Mouse (Mus musculus) CH12.LX (cell line): ENCODE measurements around the gene Itgb2. TPM values are rescaled to one million over a fixed set of nuclear protein-coding genes. Genes with fewer than 3 reads are reported as not detected.
A peak's percentile ranks its signal among the peaks of the same experiment; 100 is the strongest.

Source experiments
- DNase-seq: peaks from one replicate; pipeline ENCODE4 v3.0.0-alpha.2; 2013; ENCODE audit errors: extremely low read depth
- H3K27ac ChIP-seq: 2 replicates; pipeline ENCODE4 v1.5.1; 2012; ENCODE audit warnings: low read depth, mild to moderate bottlenecking, control low read depth, moderate library complexity; ENCODE audit not compliant: insufficient read depth
- H3K27me3 ChIP-seq: replicated peaks from 2 replicates; pipeline ENCODE3; 2012; ENCODE audit warnings: inconsistent platforms
- H3K36me3 ChIP-seq, 2 experiments: replicated peaks in 1 of 2; 2 replicates each; pipeline versions ENCODE3 to v1.6.1; 2012; ENCODE audit warnings: inconsistent platforms in 1 of 2, low read length in 1 of 2, mild to moderate bottlenecking in 1 of 2, mixed read lengths in 1 of 2, moderate library complexity in 1 of 2; ENCODE audit not compliant: control insufficient read depth in 1 of 2, insufficient read depth in 1 of 2
- H3K4me1 ChIP-seq, 2 experiments: 2 replicates each; pipeline ENCODE4 v1.6.1; 2012; ENCODE audit warnings: inconsistent platforms in 1 of 2, moderate library complexity in 1 of 2; ENCODE audit not compliant: insufficient read depth in 2 of 2, control insufficient read depth in 1 of 2
- H3K4me2 ChIP-seq: 2 replicates; pipeline ENCODE4 v1.6.1; 2012; ENCODE audit warnings: low read depth, mild to moderate bottlenecking, control low read depth; ENCODE audit not compliant: poor library complexity, insufficient read depth, severe bottlenecking
- H3K4me3 ChIP-seq, 3 experiments: fragments of 150-350 bp in 1 of 3; sonication (generic) in 1 of 3; replicated peaks in 1 of 3; 2 replicates each; pipeline versions ENCODE3 to v1.5.1; 2011 to 2012; ENCODE audit warnings: low read depth in 2 of 3, low read length in 2 of 3, mild to moderate bottlenecking in 2 of 3, moderate library complexity in 2 of 3, control low read depth in 1 of 3, improper control_type of control experiment in 1 of 3, inconsistent platforms in 1 of 3, mixed read lengths in 1 of 3; ENCODE audit not compliant: poor library complexity in 1 of 3
- H3K79me2 ChIP-seq: replicated peaks from 2 replicates; pipeline ENCODE4 v1.6.1; 2012; ENCODE audit warnings: mild to moderate bottlenecking, moderate library complexity; ENCODE audit not compliant: control insufficient read depth, poor library complexity, insufficient read depth, severe bottlenecking; ENCODE audit errors: extremely low read depth
- H3K9ac ChIP-seq: 2 replicates; pipeline ENCODE4 v1.6.1; 2012; ENCODE audit warnings: low read depth, mild to moderate bottlenecking, control low read depth, moderate library complexity; ENCODE audit not compliant: insufficient read depth
- H3K9me3 ChIP-seq: replicated peaks from 2 replicates; pipeline ENCODE3; 2012; ENCODE audit warnings: low read length, inconsistent platforms, mixed read lengths
- CHD1 ChIP-seq: IDR thresholded peaks from 2 replicates; pipeline ENCODE4 v1.6.1; 2012; ENCODE audit warnings: low read depth, low read length, improper control_type of control experiment, inconsistent platforms
- CTCF ChIP-seq, 2 experiments: IDR thresholded peaks in 1 of 2; conservative IDR thresholded peaks in 1 of 2; 2 replicates each; pipeline ENCODE4 v1.5.1; 2011 to 2012; ENCODE audit warnings: low read depth in 2 of 2, low read length in 2 of 2, improper control_type of control experiment in 1 of 2, inconsistent platforms in 1 of 2, mild to moderate bottlenecking in 1 of 2, moderate library complexity in 1 of 2
- ELF1 ChIP-seq: IDR thresholded peaks from 2 replicates; pipeline ENCODE4 v1.6.1; 2014; ENCODE audit warnings: low read depth, mild to moderate bottlenecking, inconsistent platforms, low read length, improper control_type of control experiment
- GABPA ChIP-seq: IDR thresholded peaks from 2 replicates; pipeline ENCODE4 v1.6.1; 2012; ENCODE audit warnings: low read depth, low read length, improper control_type of control experiment, inconsistent platforms; ENCODE audit not compliant: insufficient replicate concordance
- IRF4 ChIP-seq: IDR thresholded peaks from 2 replicates; pipeline ENCODE4 v1.6.1; 2014; ENCODE audit warnings: low read depth, mild to moderate bottlenecking, inconsistent platforms, low read length, improper control_type of control experiment
- JUND ChIP-seq: conservative IDR thresholded peaks from 2 replicates; pipeline ENCODE4 v1.6.1; 2011; ENCODE audit warnings: low read depth, low read length, improper control_type of control experiment
- MAFK ChIP-seq: IDR thresholded peaks from 2 replicates; pipeline ENCODE4 v1.6.1; 2011; ENCODE audit warnings: low read length, improper control_type of control experiment; ENCODE audit not compliant: insufficient replicate concordance
- MEF2A ChIP-seq: IDR thresholded peaks from 2 replicates; pipeline ENCODE4 v1.6.1; 2014; ENCODE audit warnings: low read depth, mild to moderate bottlenecking, inconsistent platforms, low read length, improper control_type of control experiment, borderline replicate concordance
- MXI1 ChIP-seq: IDR thresholded peaks from 2 replicates; pipeline ENCODE4 v1.6.1; 2011; ENCODE audit warnings: mild to moderate bottlenecking, low read depth, low read length, improper control_type of control experiment
- MYC ChIP-seq: IDR thresholded peaks from 2 replicates; pipeline ENCODE4 v1.6.1; 2011; ENCODE audit warnings: low read depth, mild to moderate bottlenecking, improper control_type of control experiment, low read length
- NELFE ChIP-seq: IDR thresholded peaks from 2 replicates; pipeline ENCODE4 v1.6.1; 2011; ENCODE audit warnings: low read depth, low read length, improper control_type of control experiment
- POLR2A ChIP-seq: IDR thresholded peaks from 2 replicates; pipeline ENCODE4 v1.6.1; 2011; ENCODE audit warnings: low read depth, mild to moderate bottlenecking, improper control_type of control experiment, low read length
- POLR2AphosphoS2 ChIP-seq: IDR thresholded peaks from 2 replicates; pipeline ENCODE4 v1.6.1; 2011; ENCODE audit warnings: low read depth, low read length, improper control_type of control experiment
- RAD21 ChIP-seq: IDR thresholded peaks from 2 replicates; pipeline ENCODE4 v1.6.1; 2011; ENCODE audit warnings: low read depth, mild to moderate bottlenecking, low read length, improper control_type of control experiment, moderate library complexity
- SMC3 ChIP-seq: IDR thresholded peaks from 2 replicates; pipeline ENCODE4 v1.6.1; 2011; ENCODE audit warnings: low read depth, low read length, improper control_type of control experiment
- TCF12 ChIP-seq: IDR thresholded peaks from 2 replicates; pipeline ENCODE4 v1.6.1; 2014; ENCODE audit warnings: low read depth, mild to moderate bottlenecking, inconsistent platforms, low read length, improper control_type of control experiment
- UBTF ChIP-seq: IDR thresholded peaks from 2 replicates; pipeline ENCODE4 v1.6.1; 2012; ENCODE audit warnings: low read depth, mild to moderate bottlenecking, inconsistent platforms, low read length, improper control_type of control experiment, moderate library complexity
- ZKSCAN1 ChIP-seq: IDR thresholded peaks from 2 replicates; pipeline ENCODE4 v1.6.1; 2012; ENCODE audit warnings: low read depth, inconsistent platforms, low read length, improper control_type of control experiment, borderline replicate concordance
- ZMIZ1 ChIP-seq: IDR thresholded peaks from 2 replicates; pipeline ENCODE4 v1.6.1; 2012; ENCODE audit warnings: low read depth, mild to moderate bottlenecking, inconsistent platforms, low read length, improper control_type of control experiment
- ZNF384 ChIP-seq: IDR thresholded peaks from 2 replicates; pipeline ENCODE4 v1.6.1; 2012; ENCODE audit warnings: low read depth, low read length, improper control_type of control experiment, inconsistent platforms
- dilution Hi-C: fragments of 300-500 bp; cut with MboI; formaldehyde crosslinking; loops from 2 replicates; pipeline ENCODE4 v1.14.3; 2020; ENCODE audit warnings: low sequenced_read_pairs; ENCODE audit not compliant: extremely low pct_unique_long_range_greater_than_20kb, extremely low pct_ligation_motif_present
- in situ Hi-C: fragments of 300-500 bp; cut with MboI; formaldehyde crosslinking; loops from 3 replicates; pipeline ENCODE4 v1.14.3; 2019; ENCODE audit warnings: low sequenced_read_pairs, low pct_ligation_motif_present, low pct_unique_long_range_greater_than_20kb, mixed read lengths
- polyA plus RNA-seq: library from polyadenylated mRNA; unstranded; fragments of >175 nt; gene quantifications from 2 replicates; pipeline ENCODE4 v1.2.1, GENCODE M21; 2012; ENCODE audit warnings: low read depth; ENCODE audit not compliant: insufficient read length
- total RNA-seq, 2 experiments: library from RNA; depleted of rRNA; stranded (reverse); fragments of 300-350 nt in 1 of 2; fragments of >200 nt in 1 of 2; gene quantifications; 2 replicates each; pipeline ENCODE4 v1.2.3; 2012 to 2014

Gene Itgb2
- total and polyA plus RNA-seq, 3 experiments = 32.6 to 54.1 (median 40.2) TPM

DNA sequence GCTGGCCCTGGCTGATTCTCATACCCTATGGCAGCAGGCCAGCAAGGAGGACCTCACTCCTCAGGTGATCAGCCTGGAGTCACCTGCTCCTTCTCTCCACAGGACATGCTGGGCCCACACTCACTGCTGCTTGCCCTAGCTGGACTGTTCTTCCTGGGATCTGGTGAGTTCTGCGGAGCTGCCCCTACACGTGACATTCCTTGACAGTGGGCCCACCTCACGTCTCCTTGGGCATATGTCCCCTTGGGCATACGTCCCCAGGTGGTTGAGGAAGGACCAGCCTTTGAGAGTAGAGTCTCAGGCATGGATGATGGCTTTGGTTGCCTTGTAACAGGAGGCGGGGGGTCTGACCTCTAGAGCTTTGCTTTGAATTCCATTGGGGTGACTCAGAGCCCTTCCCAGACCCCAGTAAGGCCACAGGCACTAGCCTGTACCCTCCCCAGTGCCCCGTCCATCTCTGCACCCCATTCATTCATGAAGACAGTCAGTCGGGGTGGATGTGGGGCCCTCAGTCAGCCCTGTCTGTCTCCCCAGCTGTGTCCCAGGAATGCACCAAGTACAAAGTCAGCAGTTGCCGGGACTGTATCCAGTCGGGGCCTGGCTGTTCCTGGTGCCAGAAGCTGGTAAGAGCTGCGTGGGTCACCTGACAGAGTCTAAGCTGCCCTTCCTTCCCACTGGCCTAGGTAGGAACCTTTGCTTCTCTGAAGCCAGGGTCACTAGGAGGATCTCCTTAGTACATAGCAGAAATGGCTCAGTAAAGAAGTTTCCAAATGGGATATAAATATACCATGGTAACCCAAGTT lies 12.0 kb downstream of the Itgb2 start:
- in situ Hi-C loops = no loop called here
- no peak for DNase-seq
- peaks cover 3% of the 10 kb centered on the region; the same call in 1 of the 2 replicates for H3K79me2 ChIP-seq
- peaks cover 0 to 32% of the 10 kb centered on the region in 2 experiments; a peak in 2 of 4 replicates for H3K4me1 ChIP-seq
- H3K27me3 ChIP-seq = no peaks in the 10 kb centered on the region
- TF ChIP-seq MEF2A (no peak), UBTF (no peak), ZKSCAN1 (no peak), ZMIZ1 (no peak), JUND (no peak), POLR2A (no peak), GABPA (no peak), ZNF384 (no peak), MYC (no peak), SMC3 (no peak), MXI1 (no peak), NELFE (no peak), IRF4 (no peak), CHD1 (no peak), TCF12 (no peak), POLR2AphosphoS2 (no peak)
- dilution Hi-C loops = no loop called here
- H3K27ac ChIP-seq = no peak overlapping the region
- H3K4me3 ChIP-seq = no peak overlapping the region
- H3K36me3 ChIP-seq = peaks cover 21 to 76% of the 10 kb centered on the region in 2 experiments
- no peak overlapping the region for H3K9ac ChIP-seq
- H3K4me2 ChIP-seq = no peak overlapping the region
- H3K9me3 ChIP-seq = no peaks in the 10 kb centered on the region

DNA sequence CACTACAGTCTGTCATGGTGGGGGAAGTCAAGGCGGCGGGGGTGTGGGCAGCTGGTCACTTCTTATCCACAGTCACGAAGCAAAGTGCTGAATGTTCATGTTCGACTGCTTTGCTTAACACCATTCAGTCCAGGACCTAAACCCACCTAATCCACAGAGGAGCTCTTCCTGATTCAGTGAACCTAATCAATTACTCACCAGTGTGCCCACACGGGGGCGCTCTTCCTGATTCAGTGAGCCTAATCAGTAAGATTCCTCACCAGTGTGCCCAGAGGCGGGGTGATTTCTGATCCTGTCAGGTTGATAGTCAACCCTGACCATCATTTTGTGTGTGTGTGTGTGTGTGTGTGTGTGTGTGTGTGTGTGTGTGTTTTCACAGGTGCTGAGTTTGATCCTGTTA lies 13.2 kb downstream of the Itgb2 start:
- DNase-seq = peak; percentile 73
- no peaks in the 10 kb centered on the region for H3K9me3 ChIP-seq
- peaks cover 30 to 78% of the 10 kb centered on the region in 2 experiments for H3K36me3 ChIP-seq
- TF ChIP-seq CTCF (conservative IDR thresholded peaks at IDR 0.05 in 1 of 2, IDR thresholded peaks at IDR 0.05 in 1 of 2; ENCODE audit: low read depth in 2 of 2, low read length in 2 of 2) (peak; percentile 68 to 74), SMC3 (peak; percentile 49; the same call in 1 of the 2 replicates), RAD21 (no peak; the same call in 1 of the 2 replicates), ZMIZ1 (no peak), ELF1 (0 out of 2 replicates have a peak, but pooled peaks have one; percentile 20), MAFK (no peak)
- in situ Hi-C loops = no loop called here
- H3K9ac ChIP-seq = no peak overlapping the region
- no peak overlapping the region for H3K4me3 ChIP-seq
- H3K27me3 ChIP-seq = no peaks in the 10 kb centered on the region
- no peak overlapping the region for H3K4me2 ChIP-seq
- no peak overlapping the region for H3K27ac ChIP-seq
- dilution Hi-C loops = no loop called here
- no peaks in the 10 kb centered on the region for H3K79me2 ChIP-seq
- H3K4me1 ChIP-seq = peaks cover 0 to 20% of the 10 kb centered on the region in 2 experiments; a peak in 2 of 4 replicates
